Mouse (Mus musculus) neural tube, embryonic 12.5 days (tissue): Measurements from ENCODE around the gene Mbtps2. TPM values are rescaled to one million over a fixed set of nuclear protein-coding genes. Genes with fewer than 3 reads are reported as not detected.
A peak's percentile ranks its signal among the peaks of the same experiment; 100 is the strongest.

Experiments
- ATAC-seq: fragments of 200-750 bp; cut with Nextera tagmentation; 2 replicates; pipeline ENCODE4 v1.8.0; 2017; ENCODE audit warnings: low read depth, mild to moderate bottlenecking, moderate TSS enrichment, moderate library complexity; ENCODE audit not compliant: low FRiP score
- H3K27ac ChIP-seq: fragments of 300-500 bp; sonication (generic); 2 replicates; pipeline ENCODE4 v1.5.1; 2016
- H3K27me3 ChIP-seq: fragments of 300-500 bp; sonication (generic); replicated peaks from 2 replicates; pipeline ENCODE4 v1.6.1; 2016; ENCODE audit warnings: mild to moderate bottlenecking
- H3K36me3 ChIP-seq: fragments of 300-500 bp; sonication (generic); 2 replicates; pipeline ENCODE4 v1.6.1; 2016; ENCODE audit warnings: mild to moderate bottlenecking
- H3K4me1 ChIP-seq: fragments of 300-500 bp; sonication (generic); 2 replicates; pipeline ENCODE4 v1.6.1; 2016
- H3K4me2 ChIP-seq: fragments of 300-500 bp; sonication (generic); replicated peaks from 2 replicates; pipeline ENCODE4 v1.6.1; 2016; ENCODE audit warnings: mild to moderate bottlenecking
- H3K4me3 ChIP-seq: fragments of 300-500 bp; sonication (generic); 2 replicates; pipeline ENCODE4 v1.5.1; 2016
- H3K9ac ChIP-seq: fragments of 300-500 bp; sonication (generic); 2 replicates; pipeline ENCODE4 v1.6.1; 2016; ENCODE audit warnings: mild to moderate bottlenecking
- H3K9me3 ChIP-seq: fragments of 300-500 bp; sonication (generic); 2 replicates; pipeline ENCODE4 v1.6.1; 2016; ENCODE audit warnings: mild to moderate bottlenecking
- WGBS: fragments of 180-500 bp; shearing (Covaris S2); methylation state at CpG from one replicate; pipeline ENCODE4 v1.1.7; 2016; 5-methylcytosine and 5-hydroxymethylcytosine counted together
- polyA plus RNA-seq: library from polyadenylated mRNA; unstranded; fragments of >200 nt; fragmentation: Nextera tagmentation; extraction: Ambion mirVana; gene quantifications from 2 replicates; pipeline ENCODE4 v1.2.1, GENCODE M21; 2016

Gene Mbtps2
- polyA plus RNA-seq = 28.5 and 29.5 TPM in 2 replicates

DNA sequence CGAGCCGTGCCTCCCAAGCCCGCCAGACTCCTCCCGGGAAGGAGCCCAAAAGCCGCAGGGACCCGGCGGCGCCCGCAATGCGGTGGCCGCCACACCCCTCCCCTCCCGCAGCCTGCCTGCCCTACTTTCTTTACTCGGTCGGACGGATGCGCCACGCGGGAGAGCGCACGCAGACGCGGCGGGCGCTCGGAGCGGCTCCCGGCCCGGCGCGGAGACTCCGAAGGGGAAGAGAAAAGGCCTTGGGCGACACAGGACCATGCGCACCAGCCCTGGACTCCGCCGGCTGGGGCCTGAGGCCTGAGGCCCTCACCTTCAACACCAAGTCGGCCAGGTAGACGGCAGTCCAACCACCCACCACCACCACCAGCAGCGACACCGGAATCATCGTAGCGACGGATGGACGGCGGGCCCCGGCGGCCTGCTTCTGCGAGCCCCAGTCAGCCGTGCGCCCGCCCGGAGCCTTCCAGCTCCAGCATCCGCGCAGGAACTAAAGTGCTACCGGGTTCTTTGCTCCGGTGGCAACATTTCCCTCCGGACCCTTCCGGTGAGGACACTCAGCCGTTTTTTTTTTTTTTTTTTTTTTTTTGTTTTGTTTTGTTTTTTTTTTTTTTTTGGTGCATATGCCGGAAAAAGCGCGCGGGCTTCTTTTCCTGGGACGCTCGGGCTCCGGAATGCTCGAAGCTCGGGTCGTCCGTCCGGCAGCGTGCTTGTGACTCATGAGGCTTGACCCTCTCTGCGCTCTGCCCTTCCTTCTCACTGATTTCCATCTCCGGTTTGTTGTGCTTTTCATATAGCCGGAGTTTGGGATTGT, at the start of gene Mbtps2:
TSS of gene Mbtps2 (minus strand) at position 530 of the 811 bp plus-strand sequence.
- H3K4me2 ChIP-seq = peak within 1 kb of the TSS; percentile 56
- peak within 1 kb of the TSS; percentile 80 for H3K27ac ChIP-seq
- 14% methylated on average over 61 of the region's 74 CpGs for WGBS

DNA sequence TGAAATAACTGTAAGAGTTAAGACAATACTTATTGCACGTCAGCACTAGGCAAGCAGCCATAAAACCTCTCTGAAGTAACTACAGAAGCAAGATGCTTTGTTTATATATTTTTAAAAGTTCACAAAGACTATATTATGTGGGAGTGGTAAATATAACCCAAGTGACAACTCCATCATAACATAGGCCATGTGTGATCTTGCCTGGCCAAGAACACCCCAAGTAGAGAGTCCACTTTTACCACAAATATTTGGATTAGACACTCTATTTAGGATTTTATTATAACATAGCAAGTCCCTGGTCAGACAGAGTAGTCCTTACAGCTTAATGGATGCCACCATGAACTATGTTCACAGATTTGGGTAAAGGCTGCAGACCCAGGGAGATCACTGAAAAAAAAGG, 47.9 kb upstream of the Mbtps2 start:
- Histone ChIP-seq H3K36me3 (no peaks in the 10 kb centered on the region), H3K27ac (no peak overlapping the region), H3K9ac (no peak overlapping the region), H3K27me3 (no peaks in the 10 kb centered on the region), H3K4me3 (no peak overlapping the region), H3K9me3 (no peaks in the 10 kb centered on the region), H3K4me2 (no peak overlapping the region), H3K4me1 (no peaks in the 10 kb centered on the region)
- 87% methylated on average over 1 of the region's 1 CpGs for WGBS
- no peak for ATAC-seq

More for the DNA sequence above, at the start of gene Mbtps2:
- peak within 1 kb of the TSS; percentile 74 for H3K9ac ChIP-seq
- no peaks in the 10 kb centered on the region for H3K4me1 ChIP-seq
- peak within 1 kb of the TSS; percentile 50 for H3K4me3 ChIP-seq
- ATAC-seq = peak; percentile 83
- H3K36me3 ChIP-seq = no peaks in the 10 kb centered on the region
- no peaks in the 10 kb centered on the region for H3K27me3 ChIP-seq
- H3K9me3 ChIP-seq = no peaks in the 10 kb centered on the region

DNA sequence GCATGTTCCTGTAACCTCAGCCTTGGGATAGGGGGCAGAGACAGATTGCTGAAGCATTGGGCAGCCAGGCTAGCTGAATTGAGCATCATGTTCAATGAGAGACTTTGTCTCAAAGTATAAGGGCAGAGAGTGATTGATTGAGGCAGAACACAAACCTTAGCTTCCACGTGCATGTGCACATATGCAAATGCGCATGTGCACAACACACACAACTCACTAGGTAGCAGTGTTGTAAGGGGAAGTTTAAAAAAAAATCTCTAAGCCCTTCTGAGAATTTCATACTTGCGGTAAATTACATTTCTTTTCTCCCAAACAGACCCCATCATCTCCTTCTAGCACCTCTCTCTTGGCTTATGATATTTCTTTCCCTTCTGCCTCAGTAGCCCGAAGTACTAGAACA, 46.2 kb upstream of the Mbtps2 start:
- H3K9me3 ChIP-seq = no peaks in the 10 kb centered on the region
- no peaks in the 10 kb centered on the region for H3K4me1 ChIP-seq
- no peak overlapping the region for H3K4me2 ChIP-seq
- H3K27ac ChIP-seq = no peak overlapping the region
- no peaks in the 10 kb centered on the region for H3K36me3 ChIP-seq
- no peaks in the 10 kb centered on the region for H3K27me3 ChIP-seq
- no peak overlapping the region for H3K9ac ChIP-seq
- WGBS = 84% methylated on average over 4 of the region's 4 CpGs
- H3K4me3 ChIP-seq = no peak overlapping the region
- no peak for ATAC-seq

DNA sequence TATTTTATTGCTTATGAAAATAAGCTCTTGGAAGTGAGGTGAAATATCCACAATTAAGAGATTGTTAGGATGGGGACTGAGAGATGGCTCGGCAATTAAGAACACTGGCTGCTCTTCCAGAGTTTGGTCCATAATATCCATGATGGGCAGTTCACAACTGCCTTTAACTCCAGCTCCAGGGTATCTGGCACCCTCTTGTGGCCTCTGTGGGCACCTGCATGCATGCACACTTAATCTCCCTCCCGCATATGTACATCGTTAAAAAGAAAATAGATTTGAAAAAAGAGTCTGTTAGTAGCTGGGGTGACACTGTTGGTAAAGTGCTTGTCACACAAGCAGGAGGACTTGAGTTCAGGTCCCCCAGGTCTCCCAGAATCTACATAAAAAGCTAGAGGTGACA, 45.8 kb upstream of the Mbtps2 start:
- no peak for ATAC-seq
- Histone ChIP-seq H3K9me3 (no peaks in the 10 kb centered on the region), H3K36me3 (no peaks in the 10 kb centered on the region), H3K27me3 (no peaks in the 10 kb centered on the region), H3K27ac (no peak overlapping the region), H3K9ac (no peak overlapping the region), H3K4me2 (no peak overlapping the region), H3K4me1 (no peaks in the 10 kb centered on the region), H3K4me3 (no peak overlapping the region)
- WGBS = 41% methylated on average over 3 of the region's 3 CpGs

DNA sequence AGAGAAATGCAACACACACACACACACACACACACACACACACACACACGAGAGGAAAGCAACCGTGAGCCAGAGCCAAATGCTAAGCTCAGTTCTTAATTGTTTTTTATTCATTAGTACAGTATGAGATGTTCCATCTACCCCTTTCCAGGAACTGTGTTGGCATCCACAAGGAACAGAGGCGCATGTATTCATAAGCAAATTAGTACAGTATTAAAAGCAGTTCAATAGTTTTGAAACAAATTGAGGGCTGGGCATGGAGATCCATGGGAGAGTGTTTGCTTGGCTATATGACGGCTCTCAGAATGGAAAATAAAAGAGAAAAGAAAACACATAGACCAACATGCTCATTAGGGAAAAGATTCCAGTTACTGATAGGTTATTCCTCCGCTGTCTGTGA, 44.3 kb upstream of the Mbtps2 start:
- no peaks in the 10 kb centered on the region for H3K9me3 ChIP-seq
- H3K4me1 ChIP-seq = no peaks in the 10 kb centered on the region
- H3K4me3 ChIP-seq = no peak overlapping the region
- no peak overlapping the region for H3K27ac ChIP-seq
- H3K36me3 ChIP-seq = no peaks in the 10 kb centered on the region
- H3K4me2 ChIP-seq = no peak overlapping the region
- WGBS = 87% methylated on average over 5 of the region's 5 CpGs
- no peak overlapping the region for H3K9ac ChIP-seq
- ATAC-seq = no peak
- no peaks in the 10 kb centered on the region for H3K27me3 ChIP-seq

DNA sequence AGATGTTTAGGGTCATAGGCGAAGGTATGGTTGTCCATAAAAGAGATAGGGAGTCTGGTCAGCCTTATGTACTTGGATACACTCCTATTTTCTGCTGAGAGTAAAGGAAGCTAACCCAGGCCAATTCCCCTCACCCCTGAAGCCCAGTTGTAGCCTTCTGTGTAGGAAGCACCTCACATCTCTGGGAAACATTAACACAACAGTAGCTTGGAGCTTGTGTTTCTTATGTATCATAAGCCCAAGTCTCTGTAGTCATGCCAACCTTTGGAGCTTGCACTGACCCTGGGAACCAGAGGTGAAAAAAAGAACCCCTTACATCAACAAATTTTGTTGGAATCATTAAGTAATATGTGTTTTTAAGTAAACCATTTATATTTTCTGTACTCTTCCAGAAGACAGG, 38.7 kb upstream of the Mbtps2 start:
- Histone ChIP-seq H3K4me3 (no peak overlapping the region), H3K9ac (no peak overlapping the region), H3K4me2 (no peak overlapping the region), H3K36me3 (no peaks in the 10 kb centered on the region), H3K27ac (no peak overlapping the region), H3K4me1 (no peaks in the 10 kb centered on the region), H3K9me3 (no peaks in the 10 kb centered on the region), H3K27me3 (no peaks in the 10 kb centered on the region)
- no peak for ATAC-seq
- 60% methylated on average over 1 of the region's 1 CpGs for WGBS

DNA sequence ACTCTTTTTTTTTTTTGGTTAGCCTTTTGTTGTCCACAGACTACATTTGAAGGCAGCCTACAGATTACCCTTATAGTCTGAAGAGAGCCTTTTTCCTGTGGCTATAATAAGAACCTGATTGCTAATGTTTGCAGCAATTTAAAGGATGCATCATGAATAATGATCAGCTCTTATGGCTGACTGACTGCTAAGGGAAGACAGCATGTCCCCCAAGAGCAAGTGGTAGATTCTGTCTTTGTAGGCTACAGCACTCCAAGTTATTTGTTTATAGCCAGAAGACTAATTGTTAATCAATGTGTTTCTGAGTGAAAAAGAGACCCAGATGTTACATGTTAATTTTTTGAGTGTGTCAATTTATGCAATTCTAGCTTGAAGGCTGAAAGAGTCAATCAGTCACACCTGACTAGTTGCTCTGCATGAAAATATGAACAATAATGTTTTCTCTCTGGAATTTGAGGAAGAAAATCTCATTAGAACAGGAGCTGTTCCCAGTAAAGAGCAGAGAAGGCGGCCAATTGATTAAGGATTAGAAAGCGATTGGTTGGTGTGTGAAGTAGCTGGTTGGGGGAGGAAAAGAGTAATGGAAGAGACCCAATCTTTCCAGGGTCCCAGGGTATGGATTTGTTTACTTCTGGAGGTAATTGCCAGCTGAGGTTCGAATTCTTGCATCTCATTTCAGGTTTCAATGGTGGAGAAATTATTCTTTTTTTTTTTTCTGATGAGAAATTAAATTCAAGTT, 35.3 kb upstream of the Mbtps2 start:
- no peak overlapping the region for H3K4me3 ChIP-seq
- 46% methylated on average over 3 of the region's 3 CpGs for WGBS
- H3K4me2 ChIP-seq = no peak overlapping the region
- no peak; the same call in 1 of the 2 replicates for ATAC-seq
- H3K36me3 ChIP-seq = no peaks in the 10 kb centered on the region
- H3K4me1 ChIP-seq = no peaks in the 10 kb centered on the region
- H3K9ac ChIP-seq = no peak overlapping the region
- no peaks in the 10 kb centered on the region for H3K9me3 ChIP-seq
- no peak overlapping the region for H3K27ac ChIP-seq
- no peaks in the 10 kb centered on the region for H3K27me3 ChIP-seq

DNA sequence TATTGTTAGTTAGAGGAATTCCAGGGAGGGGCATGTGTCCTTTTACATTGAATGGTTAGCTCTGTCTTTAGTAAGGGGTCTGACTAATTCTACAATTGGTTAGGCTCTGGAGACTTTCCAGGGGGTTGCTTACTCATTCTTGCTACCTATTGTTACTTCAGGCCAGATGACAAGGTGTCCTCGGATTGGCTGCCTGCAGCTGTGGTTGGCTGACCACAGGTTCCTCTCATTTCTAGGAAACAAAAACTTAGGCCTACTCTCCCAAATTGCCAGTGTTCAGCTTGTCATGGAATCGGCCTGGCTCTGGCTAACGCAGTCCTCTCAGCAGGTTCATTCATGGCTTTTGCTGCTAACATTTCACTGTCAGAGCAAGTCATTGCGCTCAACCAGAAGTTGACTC, 31.8 kb upstream of the Mbtps2 start:
- Histone ChIP-seq H3K4me2 (no peak overlapping the region), H3K4me3 (no peak overlapping the region), H3K27ac (no peak overlapping the region), H3K4me1 (no peaks in the 10 kb centered on the region), H3K36me3 (no peaks in the 10 kb centered on the region), H3K27me3 (no peaks in the 10 kb centered on the region), H3K9ac (no peak overlapping the region), H3K9me3 (no peaks in the 10 kb centered on the region)
- no peak for ATAC-seq
- 76% methylated on average over 4 of the region's 4 CpGs for WGBS

DNA sequence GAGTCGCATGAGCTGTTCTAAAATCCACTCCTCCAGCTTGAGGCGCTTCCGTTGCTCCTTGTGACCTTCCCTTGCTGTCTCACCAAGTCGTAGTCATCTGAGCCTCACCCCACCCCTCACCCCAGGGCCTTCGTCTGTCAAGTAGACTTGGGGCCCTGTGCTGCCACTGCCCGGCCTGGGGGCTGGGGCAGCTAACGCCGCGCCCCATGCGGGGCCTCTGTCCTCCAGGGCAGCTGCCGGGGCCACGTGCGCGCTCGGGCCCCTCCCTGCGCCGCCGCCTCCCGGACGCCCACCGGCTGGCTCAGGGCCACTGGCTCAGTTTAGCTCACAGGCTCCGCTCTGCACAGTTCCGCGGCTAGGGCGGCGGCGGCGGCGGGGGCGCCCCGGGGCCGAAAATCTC, 14.4 kb upstream of the Mbtps2 start:
- no peak for ATAC-seq
- H3K9ac ChIP-seq = no peak overlapping the region
- no peak overlapping the region for H3K4me3 ChIP-seq
- no peaks in the 10 kb centered on the region for H3K9me3 ChIP-seq
- H3K27me3 ChIP-seq = no peaks in the 10 kb centered on the region
- H3K4me2 ChIP-seq = peak overlapping the region; percentile 51
- H3K27ac ChIP-seq = no peak overlapping the region
- no peaks in the 10 kb centered on the region for H3K4me1 ChIP-seq
- WGBS = 24% methylated on average over 31 of the region's 32 CpGs
- H3K36me3 ChIP-seq = no peaks in the 10 kb centered on the region

DNA sequence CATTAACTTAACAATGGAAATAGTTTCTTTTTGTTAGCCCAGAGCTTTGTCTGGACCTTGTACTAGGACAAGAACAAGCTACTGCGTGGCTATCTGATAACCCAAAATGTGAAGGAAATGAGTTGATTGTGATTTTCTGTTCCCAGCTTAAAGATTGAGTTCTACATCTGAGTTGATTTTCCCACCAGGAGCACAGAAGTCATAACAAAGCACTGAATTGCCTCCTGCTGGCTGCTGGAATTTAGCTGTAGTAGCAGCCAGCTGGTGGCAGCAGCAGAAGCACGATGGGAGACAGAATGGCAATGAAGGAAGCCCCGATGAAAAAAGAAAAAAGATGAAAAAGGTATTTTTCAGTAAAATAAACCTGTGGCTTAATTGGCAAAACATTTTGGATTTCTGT, 2.9 kb upstream of the Mbtps2 start:
- Histone ChIP-seq H3K4me3 (no peak overlapping the region), H3K4me2 (no peak overlapping the region), H3K27me3 (no peaks in the 10 kb centered on the region), H3K36me3 (no peaks in the 10 kb centered on the region), H3K9ac (no peak overlapping the region), H3K9me3 (no peaks in the 10 kb centered on the region), H3K4me1 (no peaks in the 10 kb centered on the region), H3K27ac (no peak overlapping the region)
- no peak for ATAC-seq
- 18% methylated on average over 3 of the region's 3 CpGs for WGBS

DNA sequence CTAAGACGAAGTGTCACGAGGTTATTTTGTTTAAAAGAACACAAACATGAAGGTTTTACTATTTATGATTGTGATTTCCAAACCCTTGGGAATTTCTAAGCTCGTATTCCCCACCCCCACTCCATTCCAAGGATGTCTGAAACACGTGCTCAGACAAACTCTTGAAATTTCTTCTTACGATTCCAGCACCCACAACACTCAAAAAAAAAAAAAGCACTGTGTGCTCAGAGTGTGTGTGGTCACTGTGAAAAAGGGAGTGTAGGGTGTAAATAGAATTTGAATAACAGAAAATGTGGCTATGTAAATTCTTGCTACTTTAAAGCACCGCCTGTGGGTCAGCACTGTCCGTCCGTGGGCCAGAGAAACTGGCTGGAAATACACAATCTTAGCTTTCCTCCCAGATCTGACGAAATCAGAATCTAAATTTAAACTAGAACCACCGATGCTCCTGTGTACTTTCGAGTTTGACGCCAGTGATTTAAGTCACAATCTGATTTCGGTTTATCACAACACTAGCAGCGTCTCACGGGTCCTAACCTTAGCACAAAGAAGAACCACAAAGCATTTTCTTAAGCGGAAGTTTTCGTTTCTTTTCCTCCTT, 830 bp downstream of the Mbtps2 start:
- no peaks in the 10 kb centered on the region for H3K4me1 ChIP-seq
- H3K36me3 ChIP-seq = no peaks in the 10 kb centered on the region
- H3K4me2 ChIP-seq = peak overlapping the region; percentile 56
- H3K27me3 ChIP-seq = no peaks in the 10 kb centered on the region
- no peaks in the 10 kb centered on the region for H3K9me3 ChIP-seq
- H3K4me3 ChIP-seq = peak overlapping the region; percentile 50
- H3K27ac ChIP-seq = no peak overlapping the region
- peak; percentile 30 for ATAC-seq
- H3K9ac ChIP-seq = peak overlapping the region; percentile 74
- 16% methylated on average over 17 of the region's 17 CpGs for WGBS

DNA sequence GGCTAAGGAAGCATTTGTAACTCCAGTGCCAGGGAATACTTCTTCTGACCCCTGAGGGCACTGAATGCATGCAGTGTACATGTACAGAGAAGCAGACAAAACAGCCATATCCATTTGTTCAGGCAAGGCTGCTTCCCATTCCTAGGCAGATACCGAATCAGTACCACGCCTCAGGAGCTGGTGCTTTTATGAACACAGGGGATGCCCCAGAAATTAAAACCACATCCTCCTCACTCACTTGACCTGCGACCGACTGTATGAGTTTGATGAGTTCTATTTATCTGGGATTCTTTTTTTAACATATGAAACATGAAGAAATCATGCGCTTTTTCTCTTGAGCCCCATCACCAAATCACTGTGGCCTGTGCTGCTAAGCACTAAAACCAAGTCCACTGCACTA, 1.7 kb downstream of the Mbtps2 start:
- ATAC-seq = no peak
- H3K36me3 ChIP-seq = no peaks in the 10 kb centered on the region
- no peaks in the 10 kb centered on the region for H3K27me3 ChIP-seq
- no peak overlapping the region for H3K27ac ChIP-seq
- no peaks in the 10 kb centered on the region for H3K4me1 ChIP-seq
- no peaks in the 10 kb centered on the region for H3K9me3 ChIP-seq
- peak overlapping the region; percentile 56 for H3K4me2 ChIP-seq
- 84% methylated on average over 5 of the region's 5 CpGs for WGBS
- H3K4me3 ChIP-seq = no peak overlapping the region
- H3K9ac ChIP-seq = no peak overlapping the region
